Mouse (Mus musculus): Measurements from ENCODE around the gene Arid1b. TPM values are rescaled to one million over a fixed set of nuclear protein-coding genes. Genes with fewer than 3 reads are reported as not detected.

Gene Arid1b
- polyA plus RNA-seq, 1 experiment from 2014 or later: 14.1 TPM

DNA sequence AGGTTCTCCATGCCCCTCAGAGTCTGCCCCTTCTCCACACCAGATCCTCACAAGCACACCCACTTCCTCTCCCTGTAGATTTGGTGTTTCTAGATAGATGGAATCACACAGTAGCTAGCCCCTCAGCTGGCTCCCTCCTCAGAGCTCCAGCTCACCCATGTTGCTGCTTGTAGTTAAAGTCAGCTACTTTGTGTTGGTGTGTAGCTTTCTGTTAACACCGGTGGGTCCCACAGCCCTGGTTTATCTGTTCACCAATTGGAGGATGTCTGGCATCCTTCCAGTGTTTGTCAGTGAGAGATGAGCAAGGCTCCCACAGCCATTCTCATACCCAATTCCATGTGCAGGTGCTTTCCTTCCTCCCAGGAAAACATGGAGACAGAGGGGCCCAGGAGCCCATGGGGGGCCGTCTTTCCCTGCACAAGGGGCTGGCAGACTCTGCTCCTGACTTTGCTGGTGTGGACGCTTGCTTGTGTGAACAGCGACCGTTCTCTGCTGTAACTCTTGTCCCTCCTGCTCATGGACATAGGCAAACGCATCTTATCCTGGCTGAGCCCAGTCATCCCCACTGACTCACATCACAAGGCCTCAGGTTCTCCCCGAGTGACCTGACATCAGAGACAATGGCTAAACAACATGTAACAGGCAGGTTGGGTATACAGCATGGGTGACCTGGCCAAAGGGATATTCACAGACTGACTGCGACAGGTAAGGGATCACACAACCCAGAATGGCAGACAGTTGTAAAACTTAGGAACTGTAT is 200.2 kb downstream of the Arid1b start:
- H3K4me1 ChIP-seq (replicated peaks): peaks cover 53% of the 10 kb centered on the region
- no peak overlapping the region for H3K4me2 ChIP-seq
- no peaks in the 10 kb centered on the region for H3K36me3 ChIP-seq
- 76% methylated on average over 8 of the region's 8 CpGs for WGBS
- H3K27me3 ChIP-seq: no peaks in the 10 kb centered on the region
- no peaks in the 10 kb centered on the region for H3K9me3 ChIP-seq
- no peak for ATAC-seq (ENCODE audit: low read depth)
- no peak overlapping the region for H3K4me3 ChIP-seq
- peak overlapping the region; percentile 11; the same call in 1 of the 2 replicates for H3K27ac ChIP-seq (replicated peaks)
- no peak overlapping the region for H3K9ac ChIP-seq

DNA sequence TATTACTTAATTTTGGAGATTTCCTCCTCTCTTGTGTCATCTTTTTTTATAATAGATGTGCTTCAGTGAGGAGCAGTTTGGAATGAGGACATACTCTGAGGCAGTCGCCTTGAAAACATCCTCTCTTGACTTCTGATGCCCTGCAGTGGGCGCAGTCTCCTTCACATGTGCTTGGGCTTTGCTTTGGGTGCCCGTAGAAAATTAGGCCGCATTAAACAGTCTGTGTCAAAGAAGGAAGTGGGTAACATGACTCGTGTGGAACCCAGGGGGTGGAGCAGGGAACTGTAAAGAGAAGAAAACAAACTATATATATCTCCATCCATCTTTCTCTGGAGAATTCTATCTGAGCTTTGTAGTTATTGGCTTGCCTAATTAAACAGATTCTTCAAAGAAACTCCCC is 201.3 kb downstream of the Arid1b start:
- no peak overlapping the region for H3K9ac ChIP-seq
- ATAC-seq (ENCODE audit: low read depth): no peak
- 46% methylated on average over 5 of the region's 5 CpGs for WGBS
- no peaks in the 10 kb centered on the region for H3K36me3 ChIP-seq
- H3K4me1 ChIP-seq (replicated peaks): peaks cover 49% of the 10 kb centered on the region
- H3K27ac ChIP-seq (replicated peaks): peak overlapping the region; percentile 6; the same call in 1 of the 2 replicates
- no peaks in the 10 kb centered on the region for H3K27me3 ChIP-seq
- H3K4me2 ChIP-seq: no peak overlapping the region
- H3K4me3 ChIP-seq: no peak overlapping the region
- no peaks in the 10 kb centered on the region for H3K9me3 ChIP-seq

- WGBS: 63% methylated on average over 10 of the region's 10 CpGs
- peak overlapping the region; percentile 6; the same call in 1 of the 2 replicates for H3K27ac ChIP-seq (replicated peaks)
- H3K27me3 ChIP-seq: no peaks in the 10 kb centered on the region
- no peaks in the 10 kb centered on the region for H3K36me3 ChIP-seq
- H3K4me3 ChIP-seq: no peak overlapping the region
- H3K4me1 ChIP-seq (replicated peaks): peaks cover 45% of the 10 kb centered on the region
- H3K9me3 ChIP-seq: no peaks in the 10 kb centered on the region
- no peak overlapping the region for H3K4me2 ChIP-seq
- no peak overlapping the region for H3K9ac ChIP-seq
- ATAC-seq (ENCODE audit: low read depth): no peak
Observed at GRCm38 (mm10) chr17:5196005-5196404, 201.9 kb downstream of the Arid1b start.

GRCm38 (mm10) chr17:5196508-5196907 is 202.4 kb downstream of the Arid1b start:
- Histone ChIP-seq H3K36me3 (no peaks in the 10 kb centered on the region), H3K4me1 (replicated peaks) (peaks cover 45% of the 10 kb centered on the region), H3K27ac (replicated peaks) (no peak overlapping the region), H3K9ac (no peak overlapping the region), H3K4me3 (no peak overlapping the region), H3K27me3 (no peaks in the 10 kb centered on the region), H3K9me3 (no peaks in the 10 kb centered on the region), H3K4me2 (no peak overlapping the region)
- 85% methylated on average over 6 of the region's 6 CpGs for WGBS
- ATAC-seq (ENCODE audit: low read depth): no peak

GRCm38 (mm10) chr17:5197083-5197482 is 203.0 kb downstream of the Arid1b start:
- 93% methylated on average over 2 of the region's 2 CpGs for WGBS
- Histone ChIP-seq H3K4me2 (no peak overlapping the region), H3K4me3 (no peak overlapping the region), H3K9ac (no peak overlapping the region), H3K27ac (replicated peaks) (no peak overlapping the region), H3K9me3 (no peaks in the 10 kb centered on the region), H3K36me3 (no peaks in the 10 kb centered on the region), H3K27me3 (no peaks in the 10 kb centered on the region), H3K4me1 (replicated peaks) (peaks cover 48% of the 10 kb centered on the region)
- no peak for ATAC-seq (ENCODE audit: low read depth)

DNA sequence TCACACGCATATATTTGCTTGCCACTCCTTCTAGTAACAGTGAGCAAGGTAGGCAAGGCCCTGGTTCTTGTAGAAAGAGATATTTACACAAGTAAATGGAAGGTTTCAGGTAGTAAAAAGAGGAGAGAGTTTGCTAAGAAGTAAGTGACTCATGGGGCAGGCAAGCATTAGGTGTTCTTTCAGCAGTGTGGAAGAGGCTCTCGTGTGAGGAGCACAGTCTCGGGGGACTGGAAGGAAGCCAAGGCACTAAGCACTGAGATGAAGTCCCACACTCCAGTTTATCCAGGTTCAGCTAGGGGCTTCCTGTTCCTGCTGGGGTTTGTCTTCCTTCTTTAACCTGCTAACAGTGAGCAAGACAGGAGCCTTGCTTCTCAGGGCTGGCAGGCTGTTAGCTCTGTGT is 203.6 kb downstream of the Arid1b start:
- no peaks in the 10 kb centered on the region for H3K27me3 ChIP-seq
- H3K4me3 ChIP-seq: no peak overlapping the region
- H3K9me3 ChIP-seq: no peaks in the 10 kb centered on the region
- no peaks in the 10 kb centered on the region for H3K36me3 ChIP-seq
- ATAC-seq (ENCODE audit: low read depth): no peak
- no peak overlapping the region for H3K9ac ChIP-seq
- 68% methylated on average over 3 of the region's 3 CpGs for WGBS
- no peak overlapping the region for H3K4me2 ChIP-seq
- H3K4me1 ChIP-seq (replicated peaks): peaks cover 55% of the 10 kb centered on the region
- H3K27ac ChIP-seq (replicated peaks): 0 out of 2 replicates have a peak overlapping the region, but pooled peaks have one; percentile 11

- Histone ChIP-seq H3K9ac (no peak overlapping the region), H3K4me2 (no peak overlapping the region), H3K4me1 (replicated peaks) (peaks cover 58% of the 10 kb centered on the region), H3K27ac (replicated peaks) (peak overlapping the region; percentile 11; the same call in 1 of the 2 replicates), H3K27me3 (no peaks in the 10 kb centered on the region), H3K36me3 (no peaks in the 10 kb centered on the region), H3K4me3 (no peak overlapping the region), H3K9me3 (no peaks in the 10 kb centered on the region)
- no peak for ATAC-seq (ENCODE audit: low read depth)
- WGBS: 71% methylated on average over 6 of the region's 6 CpGs
Observed at GRCm38 (mm10) chr17:5198252-5198651, 204.1 kb downstream of the Arid1b start.

DNA sequence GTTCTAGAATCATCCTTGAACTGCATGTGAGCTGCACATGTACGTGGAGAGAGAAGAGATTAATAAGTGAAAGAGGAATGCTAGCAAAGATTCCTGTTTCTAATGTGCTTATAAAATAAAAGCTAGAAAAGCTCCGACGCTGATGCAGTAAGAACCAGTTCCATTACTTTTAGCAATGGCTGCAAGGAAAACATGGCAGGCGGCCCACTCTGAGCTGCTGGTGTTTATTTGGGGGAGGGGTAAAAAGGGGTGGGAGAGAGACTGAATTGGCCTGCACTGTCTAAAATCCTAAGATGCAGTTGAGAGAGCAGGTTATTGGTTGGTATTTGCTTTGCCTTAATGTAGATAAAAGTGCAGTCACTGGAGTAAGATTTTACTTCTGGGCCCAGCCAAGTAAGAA is 204.7 kb downstream of the Arid1b start:
- ATAC-seq (ENCODE audit: low read depth): no peak
- Histone ChIP-seq H3K4me1 (replicated peaks) (peaks cover 61% of the 10 kb centered on the region), H3K4me2 (no peak overlapping the region), H3K36me3 (no peaks in the 10 kb centered on the region), H3K4me3 (no peak overlapping the region), H3K27me3 (no peaks in the 10 kb centered on the region), H3K27ac (replicated peaks) (peak overlapping the region; percentile 11; the same call in 1 of the 2 replicates), H3K9me3 (no peaks in the 10 kb centered on the region), H3K9ac (no peak overlapping the region)
- 62% methylated on average over 4 of the region's 4 CpGs for WGBS

GRCm38 (mm10) chr17:5200638-5201037 is 206.5 kb downstream of the Arid1b start:
- no peaks in the 10 kb centered on the region for H3K9me3 ChIP-seq
- H3K4me1 ChIP-seq (replicated peaks): peaks cover 59% of the 10 kb centered on the region
- H3K27ac ChIP-seq (replicated peaks): no peak overlapping the region
- no peak for ATAC-seq (ENCODE audit: low read depth)
- H3K27me3 ChIP-seq: no peaks in the 10 kb centered on the region
- H3K4me2 ChIP-seq: no peak overlapping the region
- H3K9ac ChIP-seq: no peak overlapping the region
- no peaks in the 10 kb centered on the region for H3K36me3 ChIP-seq
- no peak overlapping the region for H3K4me3 ChIP-seq
- 88% methylated on average over 6 of the region's 6 CpGs for WGBS

DNA sequence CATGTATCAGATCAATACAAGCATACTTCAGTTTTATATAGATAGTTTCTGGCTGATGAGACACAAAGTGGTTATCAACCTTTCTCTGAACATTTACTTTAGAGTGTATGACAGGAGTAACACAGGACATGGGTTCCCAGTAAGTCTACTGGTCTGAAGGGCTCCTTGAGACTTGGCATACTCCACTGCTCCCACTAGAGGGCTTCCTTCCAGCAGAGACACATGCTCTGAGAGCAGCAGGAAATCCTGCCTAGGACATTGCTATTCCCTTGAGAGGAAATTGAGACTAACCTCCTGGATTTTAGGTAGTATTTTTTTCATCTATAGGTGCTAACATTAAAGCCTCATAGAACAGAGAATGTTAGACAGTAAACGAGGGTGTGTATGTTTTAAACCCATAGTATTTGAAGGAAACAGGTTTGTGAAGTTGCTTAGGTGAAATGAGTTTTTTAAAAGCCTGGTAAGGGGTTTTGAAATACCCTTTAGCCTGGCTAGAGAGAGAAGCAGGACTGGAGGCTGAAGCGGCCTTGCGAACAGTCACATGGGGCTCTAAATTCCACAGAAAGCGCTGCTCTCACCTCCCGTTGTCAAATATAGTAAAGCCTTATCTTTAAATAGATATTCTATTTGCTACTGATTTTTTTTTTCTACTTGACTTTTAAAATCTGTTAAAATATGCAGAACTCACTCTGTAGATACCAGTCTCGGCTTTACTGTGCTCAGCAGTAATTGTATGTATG is 207.9 kb downstream of the Arid1b start:
- peak; percentile 60; the same call in 1 of the 2 replicates for ATAC-seq (ENCODE audit: low read depth)
- H3K4me2 ChIP-seq: no peak overlapping the region
- no peak overlapping the region for H3K9ac ChIP-seq
- H3K27ac ChIP-seq (replicated peaks): 0 out of 2 replicates have a peak overlapping the region, but pooled peaks have one; percentile 23
- WGBS: 75% methylated on average over 6 of the region's 6 CpGs
- H3K27me3 ChIP-seq: no peaks in the 10 kb centered on the region
- peaks cover 64% of the 10 kb centered on the region for H3K4me1 ChIP-seq (replicated peaks)
- no peaks in the 10 kb centered on the region for H3K36me3 ChIP-seq
- H3K9me3 ChIP-seq: no peaks in the 10 kb centered on the region
- no peak overlapping the region for H3K4me3 ChIP-seq

DNA sequence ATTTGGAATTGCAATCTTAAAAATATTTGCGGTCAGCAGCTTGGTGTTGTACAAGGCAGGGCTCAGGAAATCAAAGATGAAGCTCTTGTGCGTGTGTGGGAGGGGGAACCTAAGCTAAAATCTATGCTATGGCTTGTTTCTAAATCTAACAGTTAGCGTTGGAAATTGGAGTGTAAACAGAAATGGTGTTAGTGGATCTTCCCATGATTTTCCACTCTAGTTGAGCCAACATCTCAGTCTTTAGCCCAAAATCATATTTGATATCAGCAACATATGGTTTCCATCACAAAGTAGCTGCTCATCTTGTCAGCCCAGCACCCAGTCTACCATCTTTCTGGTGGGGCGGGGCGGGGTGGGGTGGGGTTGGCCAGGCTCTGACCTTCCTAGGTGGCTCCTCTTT is 208.6 kb downstream of the Arid1b start:
- Histone ChIP-seq H3K27me3 (no peaks in the 10 kb centered on the region), H3K27ac (replicated peaks) (0 out of 2 replicates have a peak overlapping the region, but pooled peaks have one; percentile 33), H3K9ac (no peak overlapping the region), H3K4me2 (no peak overlapping the region), H3K4me1 (replicated peaks) (peaks cover 63% of the 10 kb centered on the region), H3K9me3 (no peaks in the 10 kb centered on the region), H3K36me3 (no peaks in the 10 kb centered on the region), H3K4me3 (no peak overlapping the region)
- 89% methylated on average over 5 of the region's 5 CpGs for WGBS
- ATAC-seq (ENCODE audit: low read depth): no peak

GRCm38 (mm10) chr17:5203346-5204102 is 209.4 kb downstream of the Arid1b start:
- Histone ChIP-seq H3K4me3 (no peak overlapping the region), H3K9ac (no peak overlapping the region), H3K27me3 (no peaks in the 10 kb centered on the region), H3K27ac (replicated peaks) (no peak overlapping the region), H3K4me1 (replicated peaks) (peaks cover 58% of the 10 kb centered on the region), H3K9me3 (no peaks in the 10 kb centered on the region), H3K36me3 (no peaks in the 10 kb centered on the region), H3K4me2 (no peak overlapping the region)
- WGBS: 89% methylated on average over 10 of the region's 10 CpGs
- ATAC-seq (ENCODE audit: low read depth): no peak

Data from neural tube, embryonic 13.5 days (tissue).